Mouse (Mus musculus): ENCODE results near the gene Capn2. TPM values are rescaled to one million over a fixed set of nuclear protein-coding genes. Genes with fewer than 3 reads are reported as not detected.

The Capn2 gene
- polyA plus RNA-seq, 1 experiment = 132 TPM

DNA sequence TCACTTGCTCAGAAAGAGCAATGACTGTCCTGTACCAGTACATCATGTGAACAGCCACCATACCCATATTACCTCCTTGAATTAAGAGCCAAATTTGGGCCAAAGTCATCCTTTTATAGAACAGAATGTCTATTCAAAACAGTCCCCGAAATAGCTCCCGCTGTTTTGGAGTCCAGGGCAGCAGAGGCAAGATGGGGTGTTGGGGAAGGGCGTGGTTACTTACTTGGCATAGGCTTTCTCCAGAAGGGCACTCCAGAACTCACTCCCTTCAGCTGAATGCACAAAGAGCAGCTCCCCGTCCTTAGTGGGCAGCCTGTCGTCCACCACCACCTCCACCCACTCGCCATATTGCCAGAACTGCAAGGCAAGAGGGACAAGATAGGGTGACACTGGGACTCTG lies 25.6 kb downstream of the Capn2 start:
- Histone ChIP-seq H3K4me3 (ENCODE audit: insufficient read depth, low read length) (no peak overlapping the region), H3K4me1 (ENCODE audit: control insufficient read depth, insufficient read depth, low read length) (peaks cover 25% of the 10 kb centered on the region), H3K27ac (ENCODE audit: insufficient read depth, low read depth, low read length) (no peak overlapping the region)
- TF ChIP-seq CTCF (IDR thresholded peaks at IDR 0.05; ENCODE audit: low read depth, low read length) (no peak), POLR2A (IDR thresholded peaks at IDR 0.05; ENCODE audit: borderline replicate concordance, low read depth, low read length) (no peak)

DNA sequence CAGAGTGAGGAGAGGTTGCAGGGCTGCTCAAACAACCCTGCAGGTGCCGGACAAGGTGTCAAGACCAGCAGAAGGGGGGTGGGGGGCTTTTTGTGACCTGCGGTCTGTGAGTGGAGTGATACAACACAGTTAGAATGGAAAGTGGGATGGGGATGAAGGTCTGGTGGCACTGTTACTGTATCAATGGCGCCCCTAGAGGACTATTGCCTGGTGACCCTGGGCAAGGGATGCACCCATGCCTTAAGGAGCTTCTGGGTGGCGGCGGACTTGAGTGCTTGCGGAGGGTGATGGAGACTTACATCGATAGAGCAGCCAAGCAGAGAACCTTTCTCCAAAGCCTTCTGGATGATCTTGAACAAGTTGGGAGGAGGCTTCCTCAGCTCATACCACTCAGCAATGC lies 26.8 kb downstream of the Capn2 start:
- Histone ChIP-seq H3K4me3 (ENCODE audit: insufficient read depth, low read length) (no peak overlapping the region), H3K27ac (ENCODE audit: insufficient read depth, low read depth, low read length) (no peak overlapping the region)
- TF ChIP-seq CTCF (IDR thresholded peaks at IDR 0.05; ENCODE audit: low read depth, low read length) (peak; percentile 13; the same call in 1 of the 2 replicates), POLR2A (IDR thresholded peaks at IDR 0.05; ENCODE audit: borderline replicate concordance, low read depth, low read length) (no peak)

DNA sequence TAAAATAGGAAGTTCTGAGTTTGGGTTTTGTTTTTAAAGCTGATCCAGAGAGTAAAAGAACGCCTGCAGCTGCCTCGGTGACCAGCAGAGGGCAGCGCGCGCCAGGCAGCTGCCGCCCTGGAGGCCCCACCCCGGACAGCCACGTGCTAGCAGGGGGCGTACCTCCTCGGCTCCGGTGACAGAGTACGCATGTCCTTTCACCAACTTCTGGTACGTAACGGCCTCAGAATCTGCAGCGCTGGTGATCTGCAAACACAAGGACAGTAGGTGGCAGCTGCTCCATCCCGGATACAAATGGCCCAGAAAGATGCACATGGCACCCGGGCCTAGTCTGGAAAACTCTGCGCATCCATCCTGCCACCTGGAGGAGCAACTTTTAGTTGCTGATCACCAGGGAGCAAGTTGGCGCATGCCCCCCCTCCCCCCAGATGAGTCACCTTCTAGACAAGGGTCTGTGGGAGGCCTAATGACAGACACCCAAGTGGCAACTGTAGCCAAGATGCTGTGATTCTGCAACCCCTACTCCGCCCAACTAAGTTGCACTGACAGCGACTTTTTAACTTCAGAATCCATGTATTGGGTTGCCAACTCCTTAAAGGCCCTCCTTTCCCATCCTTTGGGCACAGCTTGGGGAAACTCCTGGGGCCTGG lies 27.5 kb downstream of the Capn2 start:
- TF ChIP-seq CTCF (IDR thresholded peaks at IDR 0.05; ENCODE audit: low read depth, low read length) (peak; percentile 34), POLR2A (IDR thresholded peaks at IDR 0.05; ENCODE audit: borderline replicate concordance, low read depth, low read length) (no peak)
- H3K4me1 ChIP-seq (ENCODE audit: control insufficient read depth, insufficient read depth, low read length) = peaks cover 17% of the 10 kb centered on the region
- H3K4me3 ChIP-seq (ENCODE audit: insufficient read depth, low read length) = no peak overlapping the region
- peak overlapping the region; percentile 2; the same call in 1 of the 2 replicates for H3K27ac ChIP-seq (ENCODE audit: insufficient read depth, low read depth, low read length)

More for the DNA sequence above, 26.8 kb downstream of the Capn2 start:
- H3K4me1 ChIP-seq (ENCODE audit: control insufficient read depth, insufficient read depth, low read length) = peaks cover 22% of the 10 kb centered on the region

DNA sequence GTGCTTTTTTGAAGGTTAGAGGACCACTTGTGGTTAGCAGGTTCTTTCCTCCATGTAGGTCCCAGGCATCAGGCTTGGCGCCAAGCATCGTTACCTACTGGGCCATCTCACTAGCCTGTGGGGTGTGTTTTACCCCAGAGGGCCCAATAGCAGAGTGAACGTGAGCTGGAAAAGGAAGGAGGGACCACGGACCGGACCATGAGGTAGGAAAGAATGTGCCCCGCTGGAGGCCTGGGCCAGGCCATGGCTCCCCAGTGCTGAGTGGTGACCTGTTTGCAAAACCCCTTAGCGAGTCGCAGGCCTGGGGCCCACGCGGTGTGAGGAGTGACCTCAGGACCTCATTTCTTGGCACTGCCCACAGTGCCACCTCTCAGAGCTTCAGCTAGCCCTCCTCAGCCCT lies 28.9 kb downstream of the Capn2 start:
- TF ChIP-seq CTCF (IDR thresholded peaks at IDR 0.05; ENCODE audit: low read depth, low read length) (no peak), POLR2A (IDR thresholded peaks at IDR 0.05; ENCODE audit: borderline replicate concordance, low read depth, low read length) (no peak)
- H3K4me1 ChIP-seq (ENCODE audit: control insufficient read depth, insufficient read depth, low read length) = peaks cover 7% of the 10 kb centered on the region
- no peak overlapping the region for H3K4me3 ChIP-seq (ENCODE audit: insufficient read depth, low read length)
- no peak overlapping the region for H3K27ac ChIP-seq (ENCODE audit: insufficient read depth, low read depth, low read length)

DNA sequence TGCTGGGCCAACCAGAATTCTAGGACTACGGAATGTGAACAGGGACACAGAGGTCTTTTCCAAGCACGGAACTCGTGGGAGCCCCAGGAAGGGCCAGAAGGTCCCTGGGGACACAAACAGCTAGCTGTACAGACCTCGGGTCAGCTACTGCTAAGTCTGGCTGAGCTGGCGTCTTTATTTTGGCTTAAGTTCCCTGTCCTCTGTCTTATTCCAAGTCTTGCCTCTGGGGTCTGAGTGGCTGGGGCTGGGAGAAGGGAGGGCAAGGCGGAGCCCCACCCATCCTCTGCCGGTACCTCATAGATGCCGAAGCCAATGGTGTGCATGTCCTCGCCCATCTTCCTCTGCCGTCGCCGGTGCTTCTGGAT lies 33.5 kb downstream of the Capn2 start:
- TF ChIP-seq CTCF (IDR thresholded peaks at IDR 0.05; ENCODE audit: low read depth, low read length) = no peak
- Histone ChIP-seq H3K4me3 (ENCODE audit: insufficient read depth, low read length) (no peak overlapping the region), H3K27ac (ENCODE audit: insufficient read depth, low read depth, low read length) (no peak overlapping the region), H3K4me1 (ENCODE audit: control insufficient read depth, insufficient read depth, low read length) (no peaks in the 10 kb centered on the region)

DNA sequence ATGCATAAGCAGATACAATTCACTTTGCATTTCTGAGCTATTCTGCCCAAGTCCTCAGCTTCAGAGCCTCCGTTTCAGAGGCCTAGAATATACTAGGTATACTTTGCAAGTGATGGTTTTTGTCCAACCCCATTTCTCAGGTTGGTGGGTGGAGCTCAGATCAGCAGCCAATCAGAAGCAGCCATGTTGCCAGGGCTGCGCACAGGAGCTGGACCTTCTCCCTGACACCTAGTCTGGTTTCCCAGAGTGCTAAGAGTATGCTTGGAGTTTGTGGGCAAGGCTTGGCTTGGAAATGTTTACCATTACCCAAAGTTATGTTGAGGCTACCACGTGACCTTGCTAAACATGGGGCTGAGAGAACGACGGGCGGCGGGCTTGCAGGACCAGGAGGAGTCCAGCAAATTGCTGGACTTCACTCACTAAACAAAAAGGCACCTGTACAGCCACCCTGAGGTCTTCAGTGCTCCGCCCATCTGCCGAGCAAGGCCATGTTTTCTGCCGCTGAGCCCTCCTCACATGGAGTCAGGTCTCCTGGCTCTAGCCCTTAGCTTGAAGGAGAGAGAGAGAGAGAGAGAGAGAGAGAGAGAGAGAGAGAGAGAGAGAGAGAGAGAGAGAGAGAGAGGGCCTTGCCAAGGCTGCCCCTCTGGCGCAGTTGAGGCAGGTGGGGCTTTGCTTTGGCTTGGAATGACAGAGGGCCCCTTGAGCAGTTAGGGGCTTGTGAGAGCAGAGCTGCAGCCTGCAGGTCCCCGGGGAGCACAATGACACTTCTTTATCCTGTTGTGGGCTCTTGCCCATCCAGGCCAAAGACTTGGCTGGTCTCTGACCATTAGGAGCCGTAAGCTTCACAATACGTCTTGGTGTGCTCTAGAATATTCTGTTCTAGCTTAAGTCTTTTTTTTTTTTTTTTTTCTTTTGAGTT lies 34.2 kb downstream of the Capn2 start:
- Histone ChIP-seq H3K27ac (ENCODE audit: insufficient read depth, low read depth, low read length) (no peak overlapping the region), H3K4me3 (ENCODE audit: insufficient read depth, low read length) (no peak overlapping the region), H3K4me1 (ENCODE audit: control insufficient read depth, insufficient read depth, low read length) (no peaks in the 10 kb centered on the region)
- TF ChIP-seq POLR2A (IDR thresholded peaks at IDR 0.05; ENCODE audit: borderline replicate concordance, low read depth, low read length) (no peak), CTCF (IDR thresholded peaks at IDR 0.05; ENCODE audit: low read depth, low read length) (no peak)

DNA sequence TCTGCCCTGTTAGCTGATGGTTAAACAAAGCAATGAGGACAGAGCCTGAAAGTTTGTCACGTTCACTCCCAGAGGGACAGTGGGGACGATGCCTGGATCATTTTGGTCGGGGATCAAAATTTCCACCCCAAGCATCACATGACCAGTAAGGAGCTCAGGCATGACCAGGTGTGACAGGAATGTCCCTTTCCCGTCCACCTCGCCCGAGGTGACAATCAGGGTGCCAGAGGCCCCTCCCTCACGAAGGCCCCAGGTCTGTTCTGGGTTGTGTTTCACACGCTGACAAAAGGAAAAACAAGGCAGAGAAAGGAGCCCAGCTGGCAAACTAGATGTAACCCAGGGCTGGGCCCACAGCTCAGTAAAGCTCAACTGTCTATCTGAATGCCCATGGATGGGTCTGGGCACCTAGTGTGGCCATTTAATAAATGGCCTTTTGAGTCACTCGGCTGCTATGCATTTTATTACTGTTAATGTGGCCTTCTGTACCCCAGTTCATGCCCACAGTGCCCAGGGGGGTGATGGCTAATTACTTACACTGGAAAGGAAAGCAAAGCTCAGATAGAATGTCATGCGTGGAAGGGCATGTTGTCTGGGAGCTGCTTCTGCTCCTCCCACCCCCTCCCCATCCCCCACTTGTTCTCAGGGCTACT lies 35.6 kb downstream of the Capn2 start:
- Histone ChIP-seq H3K4me1 (ENCODE audit: control insufficient read depth, insufficient read depth, low read length) (no peaks in the 10 kb centered on the region), H3K27ac (ENCODE audit: insufficient read depth, low read depth, low read length) (no peak overlapping the region), H3K4me3 (ENCODE audit: insufficient read depth, low read length) (no peak overlapping the region)
- no peak for TF ChIP-seq CTCF (IDR thresholded peaks at IDR 0.05; ENCODE audit: low read depth, low read length)
- TF ChIP-seq POLR2A (IDR thresholded peaks at IDR 0.05; ENCODE audit: borderline replicate concordance, low read depth, low read length) = no peak

DNA sequence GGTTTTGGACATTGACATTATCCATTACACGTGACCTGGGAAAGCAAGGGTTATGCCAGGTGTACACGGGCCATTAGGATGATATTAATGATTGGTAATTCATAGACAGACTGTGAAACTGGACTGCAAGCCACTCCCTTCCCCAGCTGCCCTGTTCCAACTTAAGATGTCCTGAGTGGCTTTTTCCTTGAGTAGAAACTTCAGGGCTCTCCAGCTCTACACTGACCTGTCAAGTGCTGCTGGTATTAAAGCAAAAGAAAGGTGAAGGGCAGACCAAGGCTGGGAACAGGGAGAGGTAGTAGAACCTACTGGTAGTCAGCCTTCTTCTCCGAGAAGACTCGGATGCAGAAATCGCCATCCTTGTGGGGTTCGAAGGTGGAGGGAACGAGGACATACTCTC lies 36.3 kb downstream of the Capn2 start:
- Histone ChIP-seq H3K27ac (ENCODE audit: insufficient read depth, low read depth, low read length) (no peak overlapping the region), H3K4me3 (ENCODE audit: insufficient read depth, low read length) (no peak overlapping the region), H3K4me1 (ENCODE audit: control insufficient read depth, insufficient read depth, low read length) (no peaks in the 10 kb centered on the region)
- TF ChIP-seq CTCF (IDR thresholded peaks at IDR 0.05; ENCODE audit: low read depth, low read length) (no peak), POLR2A (IDR thresholded peaks at IDR 0.05; ENCODE audit: borderline replicate concordance, low read depth, low read length) (no peak)

DNA sequence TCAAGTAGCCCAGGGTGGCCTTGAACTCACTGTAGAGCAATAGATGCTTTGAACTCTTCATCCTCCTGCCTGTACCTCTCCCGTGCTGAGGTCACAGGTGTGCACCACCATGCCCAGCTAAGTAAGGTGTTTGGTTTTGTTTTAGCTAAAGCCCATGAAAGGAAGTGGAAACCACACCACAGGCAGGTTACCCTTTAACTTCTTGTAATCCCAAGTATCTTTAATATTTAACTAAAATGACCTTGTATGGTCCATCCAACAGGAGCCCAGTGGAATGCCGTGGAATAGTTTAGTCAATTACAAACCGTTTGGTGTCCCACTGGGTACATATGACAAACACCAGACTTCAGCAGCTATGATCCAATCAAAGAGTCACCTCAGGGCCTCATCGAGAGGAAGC lies 38.5 kb downstream of the Capn2 start:
- no peaks in the 10 kb centered on the region for H3K4me1 ChIP-seq (ENCODE audit: control insufficient read depth, insufficient read depth, low read length)
- no peak overlapping the region for H3K27ac ChIP-seq (ENCODE audit: insufficient read depth, low read depth, low read length)
- H3K4me3 ChIP-seq (ENCODE audit: insufficient read depth, low read length) = no peak overlapping the region

More for the DNA sequence above, 38.5 kb downstream of the Capn2 start:
- TF ChIP-seq CTCF (IDR thresholded peaks at IDR 0.05; ENCODE audit: low read depth, low read length) (no peak), POLR2A (IDR thresholded peaks at IDR 0.05; ENCODE audit: borderline replicate concordance, low read depth, low read length) (no peak)

Data from bone marrow macrophage, adult 2 months (primary cell).